Mouse (Mus musculus) limb, embryonic 12.5 days (tissue): ENCODE measurements around the gene Yme1l1. TPM values are rescaled to one million over a fixed set of nuclear protein-coding genes. Genes with fewer than 3 reads are reported as not detected.

Experiments used
- ATAC-seq: fragments of 200-750 bp; cut with Nextera tagmentation; 2 replicates; pipeline ENCODE4 v1.8.0; 2017; ENCODE audit warnings: low read depth, moderate TSS enrichment; ENCODE audit not compliant: insufficient number of reproducible peaks, insufficient read depth, low FRiP score, low TSS enrichment
- H3K27ac ChIP-seq: fragments of 300-500 bp; sonication (generic); 2 replicates; pipeline ENCODE4 v1.5.1; 2016; ENCODE audit warnings: mild to moderate bottlenecking, moderate library complexity
- H3K27me3 ChIP-seq: fragments of 300-500 bp; sonication (generic); 2 replicates; pipeline ENCODE4 v1.6.1; 2016; ENCODE audit warnings: mild to moderate bottlenecking, moderate library complexity
- H3K36me3 ChIP-seq: fragments of 300-500 bp; sonication (generic); 2 replicates; pipeline ENCODE4 v1.6.1; 2016; ENCODE audit warnings: mild to moderate bottlenecking, moderate library complexity
- H3K4me1 ChIP-seq: fragments of 300-500 bp; sonication (generic); replicated peaks from 2 replicates; pipeline ENCODE4 v1.6.1; 2016
- H3K4me2 ChIP-seq: fragments of 300-500 bp; sonication (generic); 2 replicates; pipeline ENCODE4 v1.6.1; 2016; ENCODE audit warnings: mild to moderate bottlenecking, moderate library complexity
- H3K4me3 ChIP-seq: fragments of 300-500 bp; sonication (generic); replicated peaks from 2 replicates; pipeline ENCODE4 v1.5.1; 2016; ENCODE audit warnings: mild to moderate bottlenecking
- H3K9ac ChIP-seq: fragments of 300-500 bp; sonication (generic); replicated peaks from 2 replicates; pipeline ENCODE4 v1.6.1; 2016; ENCODE audit warnings: mild to moderate bottlenecking, moderate library complexity
- H3K9me3 ChIP-seq: fragments of 300-500 bp; sonication (generic); 2 replicates; pipeline ENCODE4 v1.6.1; 2016; ENCODE audit warnings: mild to moderate bottlenecking, moderate library complexity
- WGBS: fragments of 180-500 bp; shearing (Covaris S2); methylation state at CpG from one replicate; pipeline ENCODE4 v1.1.7; 2016; 5-methylcytosine and 5-hydroxymethylcytosine counted together
- polyA plus RNA-seq: library from polyadenylated mRNA; unstranded; fragments of >200 nt; fragmentation: Nextera tagmentation; extraction: Ambion mirVana; gene quantifications from 2 replicates; pipeline ENCODE4 v1.2.1, GENCODE M21; 2016

Yme1l1 gene
- polyA plus RNA-seq, 1 experiment from 2014 or later: 96.7 TPM

DNA sequence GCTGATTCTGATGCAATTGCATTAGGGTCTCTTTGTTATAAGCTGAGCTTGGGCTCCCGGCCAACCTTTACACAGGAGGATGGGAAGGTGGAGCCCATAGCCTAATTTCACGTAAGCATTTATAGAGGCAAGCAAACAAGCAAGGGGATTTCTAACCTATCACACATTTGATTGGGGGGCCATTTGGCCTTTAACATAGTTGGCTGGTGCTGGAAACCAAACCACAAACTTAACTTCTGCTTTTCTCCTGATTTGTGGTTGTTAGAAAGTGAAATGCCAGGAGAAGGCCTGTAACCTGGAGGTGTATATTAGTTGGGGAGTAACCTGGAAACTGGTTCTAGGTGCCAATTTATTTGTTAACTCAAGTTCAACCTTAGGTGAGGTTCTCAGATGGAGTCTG is 72.3 kb downstream of the Yme1l1 start:
- Histone ChIP-seq H3K9ac (no peak overlapping the region), H3K9me3 (no peaks in the 10 kb centered on the region), H3K36me3 (no peaks in the 10 kb centered on the region), H3K4me3 (no peak overlapping the region), H3K4me2 (no peak overlapping the region), H3K4me1 (no peaks in the 10 kb centered on the region), H3K27me3 (peaks cover 7% of the 10 kb centered on the region; the same call in 1 of the 2 replicates), H3K27ac (no peak overlapping the region)
- WGBS: 75% methylated on average over 2 of the region's 2 CpGs
- no peak for ATAC-seq

- ATAC-seq: peak; percentile 68; the same call in 1 of the 2 replicates
These were observed 78.0 kb downstream of the Yme1l1 start for GRCm38 (mm10) chr2:23234065-23234773.

More at GRCm38 (mm10) chr2:23234065-23234773, 78.0 kb downstream of the Yme1l1 start:
- WGBS: under 1% methylated on average over 30 of the region's 50 CpGs
- Histone ChIP-seq H3K4me3 (peak overlapping the region; percentile 54), H3K36me3 (no peaks in the 10 kb centered on the region), H3K9me3 (no peaks in the 10 kb centered on the region), H3K4me1 (no peaks in the 10 kb centered on the region), H3K4me2 (peak overlapping the region; percentile 81), H3K27ac (no peak overlapping the region), H3K27me3 (peaks cover 15% of the 10 kb centered on the region; the same call in 1 of the 2 replicates), H3K9ac (peak overlapping the region; percentile 65)

Other genes starting within 250 kb of the Yme1l1 start
- 37.0 and 40.6 TPM in 2 replicates for gene Abi1, start 116.1 kb upstream of the Yme1l1 start, polyA plus RNA-seq
- gene Acbd5, start 88.2 kb upstream of the Yme1l1 start, polyA plus RNA-seq: 34.1 and 38.3 TPM in 2 replicates
- gene Mastl, start 345 bp upstream of the Yme1l1 start, polyA plus RNA-seq: 13.7 and 15.5 TPM in 2 replicates
- not detected in 2 replicates for gene 4931423N10Rik, start 51.1 kb downstream of the Yme1l1 start, polyA plus RNA-seq
- gene Nxph2, start 164.9 kb downstream of the Yme1l1 start, polyA plus RNA-seq: not detected in 2 replicates